Mouse (Mus musculus): ENCODE data around the gene Rcc1. TPM values are rescaled to one million over a fixed set of nuclear protein-coding genes. Genes with fewer than 3 reads are reported as not detected.

Rcc1 gene
- polyA plus RNA-seq, 1 experiment from 2014 or later, result 31.4 TPM

DNA sequence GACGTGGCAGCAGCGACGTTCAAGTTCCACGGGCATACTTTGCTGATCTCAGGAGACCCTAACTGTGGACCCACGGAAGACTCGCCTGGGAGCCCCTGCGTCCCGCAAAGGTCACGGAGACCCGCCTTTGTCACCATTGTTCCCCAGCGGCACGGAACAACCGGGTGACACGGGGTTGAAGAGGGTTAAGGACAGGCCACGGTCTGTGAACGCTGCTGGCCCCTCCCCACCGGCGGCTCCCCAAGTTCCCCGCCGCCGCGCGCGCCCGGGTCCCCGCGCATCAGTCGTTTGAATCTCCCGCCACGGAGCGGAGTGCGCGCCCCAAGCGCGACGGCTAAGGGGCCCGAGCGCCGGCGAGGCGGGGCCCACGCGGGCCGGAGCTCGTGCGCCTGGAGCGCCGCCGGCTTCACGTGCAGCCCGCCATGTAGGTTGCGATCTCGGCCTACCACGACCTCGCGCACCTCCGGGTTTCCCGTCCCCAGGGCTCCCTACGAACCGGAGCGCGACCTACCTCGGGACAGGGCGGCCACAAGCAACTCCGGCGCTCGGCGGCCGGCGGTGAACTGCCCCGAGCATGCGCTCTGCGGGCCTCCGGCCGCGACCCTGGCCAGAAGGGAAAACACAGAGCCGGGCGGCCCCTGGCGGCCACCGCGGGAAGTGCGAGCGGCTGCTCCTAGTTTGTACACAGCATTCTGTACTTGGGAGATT is 8.1 kb downstream of the Rcc1 start:
- CTCF ChIA-PET, result interaction anchor here (1.0 to 1.8 kb wide), 2 partner anchors 36 to 54 kb away, joined by 3 to 7 read pairs; no protein-coding TSS in a partner anchor

DNA sequence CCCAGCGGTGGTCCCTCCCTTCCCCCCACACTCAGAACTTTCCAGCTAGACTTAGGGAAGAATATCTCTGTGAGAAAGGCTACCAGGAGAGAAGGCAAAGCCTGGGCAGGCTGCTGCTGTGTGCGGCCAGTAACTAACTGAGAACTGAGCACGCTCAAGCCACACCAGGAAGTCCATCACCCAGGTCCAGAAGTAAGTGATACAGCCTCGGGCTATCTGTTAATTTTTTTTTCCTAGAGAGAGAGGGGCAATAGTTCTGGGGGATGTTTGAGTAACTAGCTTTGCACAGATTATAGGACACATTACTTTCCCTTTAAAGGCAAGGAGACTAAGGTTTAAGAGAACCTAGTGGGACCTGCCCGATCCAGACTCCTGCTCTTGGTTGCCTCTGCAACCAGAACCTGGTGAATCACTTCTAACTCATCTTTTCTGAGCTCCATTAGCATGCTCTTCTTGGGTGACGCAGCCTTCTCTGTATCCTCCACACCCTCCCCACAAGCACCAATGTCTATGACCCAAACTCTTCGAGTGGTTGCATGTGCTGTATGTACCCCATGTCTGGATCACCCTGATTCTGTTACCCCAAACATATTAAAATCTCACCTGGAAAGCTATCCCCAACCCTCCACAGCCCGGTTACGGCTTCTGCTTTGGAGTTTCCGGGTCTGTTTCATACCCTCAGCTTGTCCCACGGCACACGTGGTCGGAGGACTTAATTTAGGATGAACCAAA is 8.8 kb downstream of the Rcc1 start:
- ATAC-seq, result peak; percentile 35
- no peak for TF ChIP-seq CTCF (IDR thresholded peaks at IDR 0.05)
- ChIA-PET POLR2A (interaction anchor here (0.7 to 1.4 kb wide), 7 partner anchors 12 to 170 kb away, joined by 3 to 4 read pairs (median 3); partner anchors contain the start of gene Trnau1ap), CTCF (interaction anchor here (1.0 to 1.8 kb wide), 2 partner anchors 35 to 53 kb away, joined by 3 to 7 read pairs; no protein-coding TSS in a partner anchor)
- DNase-seq (ENCODE audit: low read depth, low spot score), result no peak
- H3K27me3 ChIP-seq, result no peaks in the 10 kb centered on the region
- in situ Hi-C loops (cut with MboI; ENCODE audit: low pct_unique_long_range_greater_than_20kb), result loop anchor here (10.0 kb wide), 1 partner anchor 160 kb away; no protein-coding TSS in a partner anchor

More for the DNA sequence above, 8.1 kb downstream of the Rcc1 start:
- no peak for TF ChIP-seq CTCF (IDR thresholded peaks at IDR 0.05)
- ATAC-seq (peak; percentile 64), DNase-seq (ENCODE audit: low read depth, low spot score) (no peak)
- no peaks in the 10 kb centered on the region for H3K27me3 ChIP-seq
- POLR2A ChIA-PET, result interaction anchor here (0.7 to 1.4 kb wide), 7 partner anchors 13 to 169 kb away, joined by 3 to 4 read pairs (median 3); partner anchors contain the start of gene Trnau1ap
- in situ Hi-C loops (cut with MboI; ENCODE audit: low pct_unique_long_range_greater_than_20kb), result loop anchor here (10.0 kb wide), 1 partner anchor 160 kb away; no protein-coding TSS in a partner anchor

DNA sequence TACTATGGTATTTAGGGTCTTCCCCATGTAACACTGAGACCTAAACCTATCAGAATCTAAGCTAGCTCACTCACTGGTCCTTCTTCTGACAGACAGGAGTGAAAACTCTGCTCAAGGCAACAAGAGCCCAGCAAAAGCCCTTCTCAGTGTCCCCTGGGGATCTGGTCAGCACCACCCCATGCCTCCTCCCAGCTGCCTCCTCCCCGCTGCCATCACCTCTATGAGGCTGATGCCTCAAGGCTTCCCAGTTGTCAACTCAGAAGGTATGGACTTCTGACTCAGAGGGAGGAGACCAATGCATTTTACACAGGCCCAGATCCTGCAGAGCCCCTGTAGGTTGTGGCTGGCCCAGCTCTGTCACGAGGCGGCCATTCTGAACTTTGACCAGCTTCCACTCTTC is 12.0 kb downstream of the Rcc1 start:
- CTCF ChIA-PET, result interaction anchor here (1.0 to 1.4 kb wide), 3 partner anchors 8 to 123 kb away, joined by 3 to 4 read pairs (median 3); no protein-coding TSS in a partner anchor
- DNase-seq (ENCODE audit: low read depth, low spot score) (no peak), ATAC-seq (no peak)
- POLR2A ChIA-PET, result no interaction called here
- in situ Hi-C loops (cut with MboI; ENCODE audit: low pct_unique_long_range_greater_than_20kb), result loop anchor here (10.0 kb wide), 1 partner anchor 157 kb away; no protein-coding TSS in a partner anchor
- TF ChIP-seq CTCF (IDR thresholded peaks at IDR 0.05), result no peak
- H3K27me3 ChIP-seq, result no peaks in the 10 kb centered on the region

DNA sequence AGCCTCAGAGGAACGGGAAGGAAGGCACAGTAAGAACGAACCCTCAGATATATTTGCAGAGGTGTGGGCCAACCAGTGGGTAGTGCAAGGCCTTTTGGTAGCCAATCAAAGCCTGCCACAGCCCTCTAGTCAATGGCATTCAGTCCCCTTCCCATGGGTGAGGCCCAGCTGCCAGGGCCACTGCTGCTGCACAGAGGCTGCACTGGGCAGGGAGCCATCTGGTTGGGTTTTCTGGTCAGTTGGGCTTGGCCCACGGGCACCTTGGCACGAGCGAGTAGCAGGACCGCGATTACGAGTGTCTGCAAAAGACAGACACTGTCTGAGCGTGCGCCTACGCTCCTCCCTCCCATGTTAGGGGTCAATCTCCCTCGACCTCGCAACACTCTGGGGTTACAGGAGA is 14.5 kb downstream of the Rcc1 start:
- ATAC-seq (no peak), DNase-seq (ENCODE audit: low read depth, low spot score) (no peak)
- ChIA-PET CTCF (interaction anchor here (1.7 kb wide), 1 partner anchor 30 kb away, joined by 4 read pairs; no protein-coding TSS in a partner anchor), POLR2A (interaction anchor here (1.3 kb wide), 1 partner anchor 9 kb away, joined by 6 read pairs; the partner anchor contains the start of gene Trnau1ap)
- TF ChIP-seq CTCF (IDR thresholded peaks at IDR 0.05), result no peak
- no peaks in the 10 kb centered on the region for H3K27me3 ChIP-seq
- in situ Hi-C loops (cut with MboI; ENCODE audit: low pct_unique_long_range_greater_than_20kb), result no loop called here

DNA sequence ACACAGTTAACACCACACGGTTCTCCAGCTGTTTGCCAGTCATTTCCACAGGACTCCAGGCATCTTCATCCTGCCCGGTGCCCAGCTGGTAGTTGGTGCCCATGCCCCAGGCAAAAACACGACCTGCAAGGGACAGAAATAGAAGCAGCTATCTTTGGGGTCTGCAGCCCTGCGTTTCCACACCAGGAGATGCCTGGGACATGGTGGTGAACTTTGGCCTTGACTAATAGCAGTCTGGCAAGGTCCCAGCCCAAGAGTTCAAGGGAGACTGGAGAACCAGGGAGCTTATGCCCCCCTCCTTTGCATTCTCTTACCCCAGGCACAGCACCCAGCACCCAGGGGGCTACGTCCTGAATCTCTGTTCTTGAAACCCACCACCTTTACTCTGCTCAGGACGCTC is 20.5 kb downstream of the Rcc1 start:
- POLR2A ChIA-PET, result interaction anchor here (0.9 kb wide), 1 partner anchor 12 kb away, joined by 3 read pairs; no protein-coding TSS in a partner anchor
- CTCF ChIA-PET, result interaction anchor here (1.1 to 1.4 kb wide), 2 partner anchors 9 to 123 kb away, joined by 3 to 4 read pairs; no protein-coding TSS in a partner anchor
- H3K27me3 ChIP-seq, result no peaks in the 10 kb centered on the region
- ATAC-seq (no peak), DNase-seq (ENCODE audit: low read depth, low spot score) (no peak)
- in situ Hi-C loops (cut with MboI; ENCODE audit: low pct_unique_long_range_greater_than_20kb), result no loop called here
- TF ChIP-seq CTCF (IDR thresholded peaks at IDR 0.05), result no peak

DNA sequence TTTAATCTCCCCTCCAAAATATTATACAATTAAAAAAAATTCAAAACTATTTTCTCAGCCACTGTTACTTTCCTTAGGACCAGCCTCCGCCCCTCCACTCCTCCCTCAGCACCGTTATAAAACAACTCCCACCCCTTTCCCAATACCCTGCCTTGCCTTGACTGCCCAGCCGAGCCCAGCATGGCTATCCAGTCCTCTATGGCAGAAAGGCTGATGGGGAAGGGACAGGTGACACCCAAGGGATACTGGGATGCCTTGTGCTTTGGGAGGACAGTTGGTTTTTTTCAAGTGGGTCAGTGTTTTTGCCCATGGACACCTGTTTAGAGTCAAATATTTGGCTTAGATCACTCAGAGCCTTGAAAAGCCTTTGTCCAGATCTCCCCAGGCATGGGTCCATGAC is 21.4 kb downstream of the Rcc1 start:
- ChIA-PET POLR2A (interaction anchor here (1.0 kb wide), 1 partner anchor 13 kb away, joined by 4 read pairs; no protein-coding TSS in a partner anchor), CTCF (interaction anchor here (1.7 kb wide), 1 partner anchor 22 kb away, joined by 4 read pairs; no protein-coding TSS in a partner anchor)
- in situ Hi-C loops (cut with MboI; ENCODE audit: low pct_unique_long_range_greater_than_20kb), result no loop called here
- no peak for TF ChIP-seq CTCF (IDR thresholded peaks at IDR 0.05)
- no peaks in the 10 kb centered on the region for H3K27me3 ChIP-seq
- no peak for ATAC-seq
- DNase-seq (ENCODE audit: low read depth, low spot score), result no peak

DNA sequence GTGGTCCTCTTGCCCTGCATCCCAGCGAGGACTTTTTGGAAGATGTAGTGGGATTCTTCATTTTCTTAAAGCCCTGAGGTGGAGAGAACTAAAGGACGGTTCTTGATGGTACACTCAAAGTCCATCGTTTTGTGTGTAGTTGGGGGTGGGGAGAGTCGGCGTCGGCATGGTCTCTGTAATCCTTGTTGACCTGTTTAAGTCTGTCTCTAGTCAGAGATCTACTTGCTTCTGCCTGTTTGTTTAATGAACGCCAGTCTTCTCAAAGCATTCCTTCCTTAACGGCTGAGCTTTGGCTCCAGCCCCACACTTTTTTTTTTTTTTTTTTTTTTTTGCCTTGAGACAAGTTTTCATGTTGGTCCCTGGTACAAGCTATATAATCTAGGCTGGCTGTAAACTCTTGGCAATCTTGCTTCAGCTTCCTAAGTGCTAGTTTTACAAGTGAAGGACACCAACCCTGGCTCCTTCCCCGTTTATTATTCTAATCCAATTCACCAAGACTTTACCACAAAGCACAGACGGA is 23.5 kb downstream of the Rcc1 start:
- in situ Hi-C loops (cut with MboI; ENCODE audit: low pct_unique_long_range_greater_than_20kb), result no loop called here

DNA sequence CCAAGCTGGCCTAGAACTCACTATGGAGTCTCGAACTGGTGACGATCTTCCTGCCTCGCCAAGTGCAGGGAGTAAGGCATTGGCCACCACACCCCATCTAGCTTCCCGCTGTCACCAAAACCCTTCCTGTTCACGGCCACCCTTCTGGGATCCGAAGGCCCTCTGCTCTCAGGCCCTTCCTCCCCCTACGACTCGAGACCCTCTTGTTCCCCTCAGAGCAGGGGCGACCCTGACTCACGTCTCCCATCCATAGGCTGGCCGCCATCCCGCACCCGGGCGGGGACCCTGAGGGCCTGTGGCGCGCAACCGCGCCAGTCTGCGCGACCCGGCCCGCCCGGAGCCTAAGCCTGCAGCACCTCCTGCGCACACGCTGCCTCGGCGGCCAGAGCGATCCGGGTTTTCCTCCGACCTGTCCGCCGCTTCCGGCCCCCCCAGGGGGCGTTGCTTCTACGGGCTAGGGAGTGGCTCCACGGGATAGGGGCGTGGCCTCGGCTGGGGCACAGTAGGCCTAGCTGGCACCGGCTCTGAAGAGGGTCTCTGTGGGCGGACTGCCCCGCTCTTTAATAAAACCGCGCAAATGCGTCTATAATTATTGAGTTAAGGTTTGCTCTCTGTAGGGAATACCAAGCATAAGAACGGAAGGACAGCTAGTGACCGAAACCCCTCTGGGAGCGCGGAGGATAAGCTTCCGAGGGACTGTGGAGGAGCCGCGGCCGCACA is 24.1 kb downstream of the Rcc1 start, which contains the start of gene Trnau1ap:
Trnau1ap (minus strand) TSS at position 424 of the 720 bp plus-strand sequence.
- ChIA-PET CTCF (interaction anchor here (2.3 kb wide), 1 partner anchor 20 kb away, joined by 9 read pairs; no protein-coding TSS in a partner anchor), POLR2A (interaction anchor here (0.9 to 1.7 kb wide), 5 partner anchors 10 to 119 kb away, joined by 3 to 6 read pairs (median 4); no protein-coding TSS in a partner anchor)
- no peak for TF ChIP-seq CTCF (IDR thresholded peaks at IDR 0.05)
- in situ Hi-C loops (cut with MboI; ENCODE audit: low pct_unique_long_range_greater_than_20kb), result no loop called here
- DNase-seq (ENCODE audit: low read depth, low spot score), result no peak
- peak; percentile 78 for ATAC-seq
- H3K27me3 ChIP-seq, result no peaks in the 10 kb centered on the region

More for the DNA sequence above, 23.5 kb downstream of the Rcc1 start:
- no peaks in the 10 kb centered on the region for H3K27me3 ChIP-seq
- DNase-seq (ENCODE audit: low read depth, low spot score) (no peak), ATAC-seq (no peak)
- CTCF ChIA-PET, result interaction anchor here (2.3 kb wide), 1 partner anchor 20 kb away, joined by 9 read pairs; no protein-coding TSS in a partner anchor
- POLR2A ChIA-PET, result interaction anchor here (0.9 to 1.7 kb wide), 5 partner anchors 10 to 119 kb away, joined by 3 to 6 read pairs (median 4); no protein-coding TSS in a partner anchor
- no peak for TF ChIP-seq CTCF (IDR thresholded peaks at IDR 0.05)

DNA sequence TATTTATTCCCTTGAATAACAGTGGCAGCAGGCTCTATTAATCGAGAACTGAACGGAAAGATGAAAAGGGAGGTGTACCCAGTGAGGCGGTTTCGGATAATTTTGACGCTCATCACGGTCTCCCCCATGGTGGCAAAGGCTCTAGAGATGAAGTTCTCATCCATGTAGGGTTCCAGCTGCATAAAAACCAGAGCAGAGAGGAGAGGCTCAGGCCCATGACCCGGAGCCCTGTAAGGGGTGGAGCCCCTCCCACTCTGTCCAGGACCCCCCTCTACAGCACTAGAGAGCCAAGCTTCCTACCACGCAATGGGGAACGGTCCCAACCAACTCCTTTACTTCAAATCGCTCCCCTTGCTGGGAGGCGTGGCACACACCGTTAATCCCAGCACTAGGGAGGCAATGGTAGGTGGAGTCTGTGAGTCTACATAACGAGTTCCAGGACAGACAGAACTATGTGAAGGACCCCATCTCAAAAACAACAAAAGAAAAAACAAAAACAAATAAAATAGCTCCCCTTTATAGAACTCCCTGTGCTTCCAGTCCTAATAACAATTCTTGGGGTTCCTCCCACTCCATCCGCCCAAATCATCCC is 24.9 kb downstream of the Rcc1 start:
- no peak for DNase-seq (ENCODE audit: low read depth, low spot score)
- ChIA-PET POLR2A (interaction anchor here (1.0 kb wide), 1 partner anchor 118 kb away, joined by 3 read pairs; no protein-coding TSS in a partner anchor), CTCF (interaction anchor here (2.3 kb wide), 1 partner anchor 19 kb away, joined by 9 read pairs; no protein-coding TSS in a partner anchor)
- ATAC-seq, result no peak
- H3K27me3 ChIP-seq, result no peaks in the 10 kb centered on the region
- in situ Hi-C loops (cut with MboI; ENCODE audit: low pct_unique_long_range_greater_than_20kb), result no loop called here
- TF ChIP-seq CTCF (IDR thresholded peaks at IDR 0.05), result no peak

Measured in Patski (cell line).